Mouse (Mus musculus): Measurements from ENCODE around the gene Gm21985. TPM values are rescaled to one million over a fixed set of nuclear protein-coding genes. Genes with fewer than 3 reads are reported as not detected.
"Not testable (repeated sequence)": the region's sequence is repeated elsewhere in the genome, so short reads cannot be mapped to it uniquely, and the experiment has no call there.

Gm21985 gene
- polyA plus RNA-seq, 1 experiment from 2014 or later: not detected

DNA sequence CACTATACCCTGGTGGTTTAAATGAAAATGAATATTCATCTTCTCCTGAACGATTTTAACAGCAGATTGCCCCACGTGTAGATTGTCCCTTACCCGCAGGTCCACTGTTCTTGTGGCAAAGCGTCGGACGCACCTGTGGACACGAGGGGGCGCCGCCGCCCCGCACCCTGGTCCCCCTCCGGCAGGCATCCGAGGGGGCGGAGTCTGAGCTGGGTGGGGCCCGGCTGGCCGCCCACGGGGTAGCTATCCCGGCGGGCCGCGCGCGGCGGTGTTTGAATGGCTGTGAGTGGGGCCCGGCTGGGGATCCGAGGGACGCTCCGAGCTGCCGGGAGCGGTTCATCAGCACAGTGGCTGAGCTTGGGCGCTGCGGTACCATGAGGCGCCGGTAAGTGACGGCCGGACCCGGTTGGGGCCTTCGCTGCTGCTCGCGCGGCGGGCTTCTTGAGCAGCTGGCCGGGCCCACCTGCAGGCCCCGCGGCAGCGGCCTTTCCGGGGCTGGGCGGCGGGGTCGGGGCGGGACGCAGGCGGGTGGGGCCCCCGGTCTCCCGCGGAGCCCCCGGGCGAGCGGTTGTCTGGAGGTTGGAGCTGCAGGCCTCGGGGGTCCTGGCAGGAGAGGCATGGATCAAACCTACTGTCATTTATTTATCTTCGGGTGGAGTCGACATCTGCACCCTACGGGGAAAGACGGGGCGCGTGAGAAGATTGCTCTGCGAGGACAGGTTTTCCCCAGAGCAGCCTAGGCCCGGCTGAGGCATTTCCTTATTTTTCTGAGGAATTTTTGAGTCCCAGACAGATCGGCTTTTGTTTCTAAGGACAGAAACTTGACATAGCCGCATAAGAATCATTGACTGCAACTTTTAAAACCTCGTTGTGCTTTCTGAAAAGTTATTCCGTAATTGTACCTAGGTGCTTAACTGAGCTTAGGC, 113.1 kb downstream of the Gm21985 start, which contains the start of gene Katnbl1:
Katnbl1 (plus strand) TSS at position 239 of the 926 bp plus-strand sequence.
- Histone ChIP-seq H3K27me3 (replicated peaks) (no peaks in the 10 kb centered on the region), H3K27ac (peak within 1 kb of the TSS; percentile 90), H3K4me1 (peaks cover 2% of the 10 kb centered on the region; the same call in 1 of the 2 replicates), H3K36me3 (no peaks in the 10 kb centered on the region), H3K4me3 (replicated peaks) (peak within 1 kb of the TSS; percentile 93), H3K9ac (peak within 1 kb of the TSS; percentile 80), H3K4me2 (peak within 1 kb of the TSS; percentile 65), H3K9me3 (no peaks in the 10 kb centered on the region)
- peak; percentile 99 for ATAC-seq (ENCODE audit: insufficient read depth, low FRiP score, low read depth)
- WGBS: under 1% methylated on average over 72 of the region's 72 CpGs

DNA sequence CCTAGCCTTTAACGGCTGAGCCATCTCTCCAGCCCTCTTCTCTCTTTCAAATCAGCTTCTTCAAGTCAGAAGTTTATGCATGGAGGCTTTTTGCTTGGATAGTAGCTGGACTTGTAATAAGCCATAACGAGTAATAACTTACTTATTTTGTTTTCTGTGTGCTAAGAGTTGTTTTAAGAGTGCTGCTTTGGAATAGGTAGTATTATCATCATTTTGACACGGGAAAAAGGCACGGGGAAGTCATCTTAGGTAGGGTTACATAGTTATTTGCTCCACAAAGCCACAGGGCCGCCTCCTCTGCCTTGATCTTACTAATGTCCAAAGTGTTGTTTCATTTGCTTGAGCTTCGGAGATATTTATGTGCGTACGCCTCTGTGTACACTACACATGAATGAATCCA, 114.0 kb downstream of the Gm21985 start:
- 34% methylated on average over 8 of the region's 8 CpGs for WGBS
- no peak overlapping the region for H3K27ac ChIP-seq

DNA sequence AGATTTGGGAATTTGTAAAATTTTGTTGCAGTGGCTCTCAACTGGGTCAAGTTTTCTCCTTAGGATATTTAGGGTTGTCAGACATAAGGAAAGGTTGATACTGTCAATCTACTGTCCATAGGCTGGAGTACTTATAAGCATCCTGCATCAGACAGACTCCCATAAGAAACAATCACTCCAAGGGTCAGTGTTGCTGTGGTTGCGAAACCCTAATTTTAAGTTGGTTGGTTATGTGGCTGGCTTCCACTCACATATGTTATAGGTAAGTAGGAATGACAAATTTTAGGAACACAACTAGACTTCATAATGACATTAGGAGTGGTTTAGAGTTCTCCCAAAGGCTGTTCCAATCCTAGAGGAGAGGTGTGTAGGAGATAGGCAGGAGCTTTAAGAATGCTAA, 115.1 kb downstream of the Gm21985 start:
- H3K36me3 ChIP-seq: no peaks in the 10 kb centered on the region
- no peak overlapping the region for H3K9ac ChIP-seq
- H3K4me2 ChIP-seq: no peak overlapping the region
- no peak overlapping the region for H3K4me3 ChIP-seq (replicated peaks)
- no peak overlapping the region for H3K27ac ChIP-seq
- ATAC-seq (ENCODE audit: insufficient read depth, low FRiP score, low read depth): no peak
- H3K9me3 ChIP-seq: no peaks in the 10 kb centered on the region
- 98% methylated on average over 1 of the region's 1 CpGs for WGBS
- H3K4me1 ChIP-seq: peaks cover 2% of the 10 kb centered on the region; the same call in 1 of the 2 replicates
- no peaks in the 10 kb centered on the region for H3K27me3 ChIP-seq (replicated peaks)

More for the DNA sequence above, 114.0 kb downstream of the Gm21985 start:
- Histone ChIP-seq H3K4me2 (peak overlapping the region; percentile 65), H3K9me3 (no peaks in the 10 kb centered on the region), H3K4me3 (replicated peaks) (peak overlapping the region; percentile 93), H3K27me3 (replicated peaks) (no peaks in the 10 kb centered on the region), H3K4me1 (peaks cover 2% of the 10 kb centered on the region; the same call in 1 of the 2 replicates), H3K9ac (peak overlapping the region; percentile 80), H3K36me3 (no peaks in the 10 kb centered on the region)
- ATAC-seq (ENCODE audit: insufficient read depth, low FRiP score, low read depth): no peak

DNA sequence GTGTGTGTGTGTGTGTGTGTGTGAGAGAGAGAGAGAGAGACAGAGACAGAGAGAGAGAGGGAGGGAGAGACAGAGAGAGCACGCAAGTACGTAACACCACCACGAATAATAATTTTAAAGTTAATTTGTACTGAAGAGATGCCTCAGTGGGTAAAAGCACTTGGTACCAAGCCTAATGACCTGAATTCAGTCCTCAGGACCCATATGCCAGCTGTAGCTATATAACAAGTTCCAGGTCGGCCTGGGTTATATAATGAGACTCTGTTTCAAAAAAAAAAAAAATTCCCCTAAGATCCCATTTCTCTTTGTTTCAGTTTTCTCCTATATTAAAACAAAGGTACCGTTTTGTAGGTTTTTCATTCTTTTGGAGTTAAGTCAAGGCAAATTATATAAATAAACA, 124.7 kb downstream of the Gm21985 start:
- WGBS: 79% methylated on average over 5 of the region's 5 CpGs
- Histone ChIP-seq H3K9ac (no peak overlapping the region), H3K27ac (no peak overlapping the region), H3K27me3 (replicated peaks) (no peaks in the 10 kb centered on the region), H3K4me1 (no peaks in the 10 kb centered on the region), H3K9me3 (no peaks in the 10 kb centered on the region), H3K4me2 (no peak overlapping the region), H3K4me3 (replicated peaks) (no peak overlapping the region), H3K36me3 (no peaks in the 10 kb centered on the region)
- ATAC-seq (ENCODE audit: insufficient read depth, low FRiP score, low read depth): no peak

DNA sequence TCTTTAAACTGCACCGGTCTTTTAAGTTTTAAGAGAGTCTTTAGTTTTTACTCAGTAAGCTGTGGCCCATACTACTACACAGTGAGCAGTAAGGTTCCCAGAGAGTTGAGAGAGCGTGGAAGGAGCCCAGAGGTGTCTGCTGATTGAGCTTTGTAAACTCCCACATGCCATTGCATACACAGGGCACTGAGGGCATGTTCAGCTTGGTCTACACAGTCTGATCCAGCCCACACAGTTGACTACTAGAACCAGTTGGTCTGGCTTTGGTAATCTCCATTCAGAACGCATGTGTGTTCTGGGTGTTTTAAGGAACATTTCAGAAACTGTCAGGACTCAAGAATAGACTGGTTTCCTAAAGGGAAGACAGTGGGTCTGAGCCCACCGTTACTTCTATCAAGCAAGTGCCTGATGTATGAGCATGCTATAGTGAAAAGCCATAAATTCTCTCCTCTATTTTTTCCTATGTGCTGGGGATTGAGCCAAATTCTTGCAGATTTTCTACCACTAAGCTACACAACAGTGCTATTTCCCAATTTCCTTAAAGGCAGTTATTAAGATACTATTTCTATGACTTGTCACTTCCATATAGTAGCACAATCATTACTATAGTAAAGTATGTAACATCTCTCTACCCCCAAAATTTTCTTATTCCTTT, 125.4 kb downstream of the Gm21985 start:
- Histone ChIP-seq H3K4me3 (replicated peaks) (no peak overlapping the region), H3K27ac (no peak overlapping the region), H3K9me3 (no peaks in the 10 kb centered on the region), H3K9ac (no peak overlapping the region), H3K4me1 (no peaks in the 10 kb centered on the region), H3K27me3 (replicated peaks) (no peaks in the 10 kb centered on the region), H3K4me2 (no peak overlapping the region), H3K36me3 (no peaks in the 10 kb centered on the region)
- no peak for ATAC-seq (ENCODE audit: insufficient read depth, low FRiP score, low read depth)
- 74% methylated on average over 4 of the region's 4 CpGs for WGBS

DNA sequence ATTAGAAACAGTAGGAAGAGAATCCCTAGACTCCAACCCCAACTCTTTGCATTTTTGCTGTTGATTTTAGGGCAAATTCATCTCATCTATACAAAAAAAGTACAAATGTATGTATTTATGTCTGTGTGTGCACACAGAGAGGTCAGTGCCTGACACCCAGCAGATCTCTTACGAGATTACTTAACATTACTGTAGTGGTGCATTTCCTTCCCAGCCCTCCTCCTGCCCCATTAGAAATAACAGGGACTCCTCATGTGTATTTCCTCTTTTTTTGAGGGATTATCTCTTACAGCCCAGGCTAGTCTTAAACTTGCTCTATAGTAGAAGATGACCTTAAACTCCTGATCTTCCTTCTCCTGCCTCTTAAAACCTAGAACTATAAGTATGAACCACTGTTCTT, 126.6 kb downstream of the Gm21985 start:
- Histone ChIP-seq H3K4me1 (no peaks in the 10 kb centered on the region), H3K36me3 (no peaks in the 10 kb centered on the region), H3K4me3 (replicated peaks) (no peak overlapping the region), H3K9me3 (no peaks in the 10 kb centered on the region), H3K27me3 (replicated peaks) (no peaks in the 10 kb centered on the region), H3K4me2 (no peak overlapping the region), H3K9ac (no peak overlapping the region), H3K27ac (no peak overlapping the region)
- WGBS: 74% methylated on average over 1 of the region's 1 CpGs
- ATAC-seq (ENCODE audit: insufficient read depth, low FRiP score, low read depth): no peak

DNA sequence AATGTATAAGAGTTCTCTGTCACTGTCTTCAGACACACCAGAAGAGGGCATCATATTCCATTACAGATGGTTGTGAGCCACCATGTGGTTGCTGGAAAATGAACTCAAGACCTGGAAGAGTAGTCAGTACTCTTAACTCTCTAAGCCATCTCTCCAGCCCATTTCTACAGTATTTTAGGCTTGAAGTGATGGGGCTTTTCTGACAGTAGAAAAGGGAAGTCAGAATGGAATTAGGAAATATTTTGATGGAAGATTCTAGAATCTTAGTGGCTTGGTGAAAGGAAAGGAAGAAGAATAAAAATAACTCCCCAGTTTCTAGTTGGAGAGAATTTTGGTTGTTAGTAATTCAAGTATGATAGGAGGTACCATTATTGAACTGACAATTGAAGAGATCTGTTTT, 127.8 kb downstream of the Gm21985 start:
- no peak for ATAC-seq (ENCODE audit: insufficient read depth, low FRiP score, low read depth)
- H3K9ac ChIP-seq: no peak overlapping the region
- H3K27ac ChIP-seq: no peak overlapping the region
- H3K27me3 ChIP-seq (replicated peaks): no peaks in the 10 kb centered on the region
- H3K9me3 ChIP-seq: no peaks in the 10 kb centered on the region
- H3K4me2 ChIP-seq: no peak overlapping the region
- no peaks in the 10 kb centered on the region for H3K36me3 ChIP-seq
- H3K4me3 ChIP-seq (replicated peaks): no peak overlapping the region
- H3K4me1 ChIP-seq: no peaks in the 10 kb centered on the region

DNA sequence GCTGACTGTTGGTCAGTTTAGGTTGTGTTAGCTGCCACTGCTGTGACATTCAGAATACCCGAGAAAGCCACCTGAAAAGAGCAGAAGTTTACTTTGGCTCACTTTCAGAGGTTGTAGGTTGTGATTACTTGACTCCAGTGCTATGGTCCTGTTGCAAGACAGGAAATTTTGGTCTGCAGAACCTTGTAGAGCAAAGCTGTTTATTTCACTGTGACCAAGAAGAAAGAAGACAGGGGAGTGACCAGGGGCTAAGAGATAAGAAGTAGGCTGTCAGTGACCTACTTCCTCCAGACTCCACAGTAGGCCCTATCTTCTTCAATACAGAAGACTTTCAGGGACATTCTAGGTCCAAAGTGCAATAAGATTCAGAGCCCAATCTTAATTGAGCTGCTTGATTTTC, 130.5 kb downstream of the Gm21985 start:
- 44% methylated on average over 1 of the region's 1 CpGs for WGBS

DNA sequence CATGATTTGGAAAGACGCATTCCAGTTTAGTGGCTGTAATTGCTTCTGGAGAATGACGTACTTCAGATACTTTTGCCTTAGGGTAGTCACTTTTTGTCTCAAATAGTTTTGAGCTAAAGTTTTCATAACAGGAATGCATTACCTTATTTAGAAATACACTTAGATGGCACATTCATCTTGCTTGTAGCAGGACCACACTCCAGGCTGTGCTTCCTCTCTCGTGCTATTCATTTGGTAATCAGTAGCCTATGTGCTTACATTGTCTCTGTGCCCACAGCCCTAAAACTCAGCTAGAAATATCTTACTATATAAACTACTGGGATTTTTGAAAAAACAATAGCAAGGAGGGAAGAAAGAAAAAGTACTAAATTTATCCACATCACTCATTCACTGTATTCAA, 140.9 kb downstream of the Gm21985 start:
- Histone ChIP-seq H3K4me1 (no peaks in the 10 kb centered on the region), H3K4me3 (replicated peaks) (no peak overlapping the region), H3K27me3 (replicated peaks) (no peaks in the 10 kb centered on the region), H3K9me3 (no peaks in the 10 kb centered on the region), H3K4me2 (no peak overlapping the region), H3K27ac (no peak overlapping the region), H3K36me3 (peaks cover 11% of the 10 kb centered on the region), H3K9ac (no peak overlapping the region)
- 76% methylated on average over 3 of the region's 3 CpGs for WGBS
- ATAC-seq (ENCODE audit: insufficient read depth, low FRiP score, low read depth): no peak

More for the DNA sequence above, 130.5 kb downstream of the Gm21985 start:
- no peak overlapping the region for H3K27ac ChIP-seq
- no peak overlapping the region for H3K4me2 ChIP-seq
- no peaks in the 10 kb centered on the region for H3K9me3 ChIP-seq
- H3K4me1 ChIP-seq: no peaks in the 10 kb centered on the region
- no peaks in the 10 kb centered on the region for H3K36me3 ChIP-seq
- no peaks in the 10 kb centered on the region for H3K27me3 ChIP-seq (replicated peaks)
- no peak for ATAC-seq (ENCODE audit: insufficient read depth, low FRiP score, low read depth)
- no peak overlapping the region for H3K9ac ChIP-seq
- no peak overlapping the region for H3K4me3 ChIP-seq (replicated peaks)

DNA sequence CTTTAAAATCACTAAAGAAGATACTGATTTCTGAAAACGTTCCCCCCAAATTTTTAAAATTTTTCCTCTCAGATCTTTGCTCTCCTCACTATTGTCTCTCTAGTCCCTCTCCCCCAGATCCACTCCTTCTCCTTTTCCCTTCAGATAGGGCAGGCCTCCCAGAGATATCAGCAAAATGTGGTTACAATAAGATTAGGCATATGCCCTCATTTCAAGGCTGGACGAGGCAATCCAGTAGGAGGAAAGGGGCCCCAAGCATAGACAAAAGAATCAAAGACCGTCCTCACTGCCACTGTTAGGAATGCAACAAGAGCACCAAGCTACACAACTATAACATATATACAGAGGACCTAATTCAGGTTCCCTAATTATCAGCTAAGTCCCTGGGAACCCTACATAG, 159.2 kb downstream of the Gm21985 start:
- Histone ChIP-seq H3K27ac (no peak overlapping the region), H3K4me3 (replicated peaks) (no peak overlapping the region), H3K9ac (no peak overlapping the region), H3K4me2 (no peak overlapping the region), H3K9me3 (no peaks in the 10 kb centered on the region), H3K4me1 (no peaks in the 10 kb centered on the region), H3K36me3 (no peaks in the 10 kb centered on the region), H3K27me3 (replicated peaks) (no peaks in the 10 kb centered on the region)
- 60% methylated on average over 3 of the region's 3 CpGs for WGBS
- no peak for ATAC-seq (ENCODE audit: insufficient read depth, low FRiP score, low read depth)

DNA sequence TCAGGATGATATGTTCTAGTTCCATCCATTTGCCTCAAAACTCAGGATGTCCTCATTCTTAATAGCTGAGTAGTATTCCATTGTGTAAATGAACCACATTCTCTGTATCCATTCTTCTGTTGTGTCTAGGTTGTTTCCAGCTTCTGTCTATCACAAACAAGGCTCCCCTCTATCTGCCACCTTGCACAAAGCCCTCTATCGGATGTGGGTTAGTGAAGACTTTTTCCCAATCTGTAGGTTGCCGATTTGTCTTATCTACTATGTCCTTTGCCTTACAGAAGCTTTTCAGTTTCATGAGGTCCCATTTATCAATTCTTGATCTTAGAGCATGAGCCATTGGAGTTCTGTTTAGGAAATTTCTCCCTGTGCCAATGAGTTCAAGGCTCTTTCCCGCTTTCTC, 162.4 kb downstream of the Gm21985 start:
- not testable (repeated sequence) for ATAC-seq (ENCODE audit: insufficient read depth, low FRiP score, low read depth); H3K27me3 ChIP-seq (replicated peaks)
- 81% methylated on average over 3 of the region's 3 CpGs for WGBS

DNA sequence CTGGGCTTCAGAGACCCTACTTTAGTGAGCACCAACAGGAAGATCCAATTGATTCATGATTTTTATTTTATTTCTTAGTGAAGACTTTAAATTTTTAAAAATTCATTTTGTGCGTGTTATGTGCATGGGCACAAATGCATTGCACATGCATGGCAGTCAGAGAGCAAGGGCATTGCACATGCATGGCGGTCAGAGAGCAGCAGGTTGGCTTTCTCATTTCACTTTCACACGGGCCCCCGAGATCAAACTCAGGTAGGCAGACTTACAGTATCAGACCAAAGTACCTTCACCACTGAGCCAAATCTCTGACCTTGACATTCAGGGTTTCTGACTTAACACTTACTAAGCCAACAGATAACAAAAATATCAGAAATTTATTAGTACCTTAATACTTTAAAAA, 163.6 kb downstream of the Gm21985 start:
- no peak overlapping the region for H3K27ac ChIP-seq
- WGBS: 83% methylated on average over 4 of the region's 4 CpGs
- no peaks in the 10 kb centered on the region for H3K4me1 ChIP-seq
- H3K4me2 ChIP-seq: no peak overlapping the region
- no peak overlapping the region for H3K4me3 ChIP-seq (replicated peaks)
- H3K27me3 ChIP-seq (replicated peaks): no peaks in the 10 kb centered on the region
- no peak overlapping the region for H3K9ac ChIP-seq
- no peaks in the 10 kb centered on the region for H3K9me3 ChIP-seq
- ATAC-seq (ENCODE audit: insufficient read depth, low FRiP score, low read depth): no peak
- no peaks in the 10 kb centered on the region for H3K36me3 ChIP-seq

More for the DNA sequence above, 162.4 kb downstream of the Gm21985 start:
- not testable (repeated sequence) for H3K27ac ChIP-seq; H3K4me3 ChIP-seq (replicated peaks); H3K9me3 ChIP-seq; H3K36me3 ChIP-seq; H3K4me1 ChIP-seq; H3K9ac ChIP-seq; H3K4me2 ChIP-seq

All from stomach, embryonic 15.5 days (tissue).